Mouse (Mus musculus) MEL (cell line): ENCODE results near the gene Ip6k3.

Source experiments
- POLR2A ChIP-seq, 2 experiments: IDR thresholded peaks; 2 replicates each; pipeline ENCODE4 v1.6.1; 2011 to 2012; ENCODE audit warnings: low read length in 2 of 2, mild to moderate bottlenecking in 2 of 2, control low read depth in 1 of 2, improper control_type of control experiment in 1 of 2, low read depth in 1 of 2, moderate library complexity in 1 of 2; ENCODE audit not compliant: control insufficient read depth in 1 of 2, insufficient read depth in 1 of 2, poor library complexity in 1 of 2
- ZC3H11A ChIP-seq: IDR thresholded peaks from 2 replicates; pipeline ENCODE4 v1.6.1; 2012; ENCODE audit warnings: low read depth, mild to moderate bottlenecking, inconsistent platforms, low read length, improper control_type of control experiment

DNA sequence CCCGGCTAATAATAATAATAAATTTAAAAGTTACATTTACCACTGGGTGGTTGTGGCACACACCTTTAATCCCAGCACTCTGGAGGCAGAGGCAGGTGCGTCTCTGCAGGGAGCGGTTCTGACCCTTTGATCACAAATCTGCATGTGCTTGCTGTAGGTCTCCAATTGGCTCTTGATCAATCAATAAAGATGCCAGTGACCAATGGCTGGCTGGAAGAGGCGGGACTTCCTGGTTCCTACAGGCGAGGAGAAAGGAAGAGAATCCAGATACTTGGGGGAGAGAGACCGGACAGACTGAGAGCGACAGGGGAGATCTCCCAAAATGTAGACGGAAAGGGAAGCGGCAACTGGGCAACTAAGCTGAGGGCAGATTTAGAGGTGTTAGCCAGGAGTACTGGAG lies 10.4 kb upstream of the Ip6k3 start:
- TF ChIP-seq POLR2A (IDR thresholded peaks at IDR 0.05; ENCODE audit: control insufficient read depth in 1 of 2, insufficient read depth in 1 of 2, low read depth in 1 of 2, low read length in 2 of 2, poor library complexity in 1 of 2), result no peak
- TF ChIP-seq ZC3H11A, result no peak
